Mouse (Mus musculus): ENCODE measurements around the gene Gm5089.

The Gm5089 gene

DNA sequence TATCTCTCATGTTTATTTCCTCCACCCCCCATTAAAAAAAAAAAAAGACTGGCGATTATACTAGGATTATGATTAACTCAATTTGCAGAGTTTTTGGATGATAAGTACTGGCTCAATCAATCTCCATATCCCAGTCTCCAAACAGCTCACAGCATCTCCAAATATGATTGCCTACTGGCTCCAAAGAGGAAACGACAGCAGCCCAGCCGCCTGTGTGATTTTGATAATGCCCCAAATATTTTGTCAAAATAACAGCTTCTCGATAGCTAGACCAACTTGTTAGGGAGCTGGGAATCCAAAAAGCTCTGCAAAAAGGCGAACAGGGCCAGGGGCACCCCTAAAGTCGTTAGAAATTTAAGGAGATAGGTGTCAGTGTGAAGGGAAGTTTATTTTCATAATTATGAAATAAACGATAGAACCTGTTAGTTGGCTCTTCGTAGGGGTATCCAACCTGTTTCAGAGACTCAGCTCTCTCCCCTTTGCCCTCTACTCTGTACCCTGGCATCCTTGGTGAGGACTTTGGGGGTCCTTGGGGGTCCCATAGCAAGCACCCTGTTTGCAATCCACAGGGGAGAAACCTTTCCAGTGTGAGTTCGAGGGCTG, 27.2 kb upstream of the Gm5089 start:
- DNase-seq (ENCODE audit: low spot score in 2 of 2) = no peak

DNA sequence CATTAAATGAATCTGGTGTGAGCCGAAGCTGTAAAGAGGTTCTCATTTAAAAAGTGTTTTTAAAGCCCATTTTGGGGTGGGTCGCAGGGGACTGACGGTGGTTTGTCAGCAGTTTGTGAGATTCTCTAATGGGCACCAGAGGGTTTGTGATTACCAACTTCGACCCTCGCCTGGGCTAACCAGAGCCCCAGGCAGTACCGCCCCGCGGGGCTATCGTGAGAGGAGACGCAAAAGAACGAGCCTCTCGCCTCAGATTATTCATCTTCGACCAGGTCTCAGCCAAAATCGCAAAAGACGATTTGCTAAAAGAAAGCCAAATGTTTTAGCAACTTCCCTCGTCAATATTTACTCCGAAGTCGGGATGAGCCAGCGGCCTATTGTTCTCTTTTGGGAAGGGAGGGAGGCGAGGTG, 26.4 kb upstream of the Gm5089 start:
- DNase-seq (ENCODE audit: low spot score in 2 of 2) = no peak

DNA sequence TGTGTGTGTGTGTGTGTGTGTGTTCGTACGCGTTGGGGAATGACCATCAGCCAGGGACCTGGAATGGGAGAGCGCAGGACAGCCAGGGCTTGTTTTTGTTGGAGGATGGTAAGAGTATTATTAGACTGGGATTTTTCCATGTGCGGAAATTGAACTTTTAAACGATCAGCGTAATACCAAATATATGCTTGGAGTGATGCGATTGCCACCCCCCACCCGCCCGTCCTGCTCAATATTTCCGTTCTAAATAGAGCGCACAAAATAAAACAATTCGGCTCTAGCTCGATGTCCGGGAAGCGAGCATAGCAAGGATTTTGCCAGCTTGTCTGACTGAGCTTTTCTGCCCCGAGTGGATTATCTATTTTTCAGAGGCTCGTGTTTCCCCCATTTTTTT, 25.9 kb upstream of the Gm5089 start:
- DNase-seq (ENCODE audit: low spot score in 2 of 2) = no peak

- no peak for DNase-seq (ENCODE audit: low spot score in 2 of 2)
Observed at GRCm38 (mm10) chr14:122476041-122476821, 25.3 kb upstream of the Gm5089 start.

DNA sequence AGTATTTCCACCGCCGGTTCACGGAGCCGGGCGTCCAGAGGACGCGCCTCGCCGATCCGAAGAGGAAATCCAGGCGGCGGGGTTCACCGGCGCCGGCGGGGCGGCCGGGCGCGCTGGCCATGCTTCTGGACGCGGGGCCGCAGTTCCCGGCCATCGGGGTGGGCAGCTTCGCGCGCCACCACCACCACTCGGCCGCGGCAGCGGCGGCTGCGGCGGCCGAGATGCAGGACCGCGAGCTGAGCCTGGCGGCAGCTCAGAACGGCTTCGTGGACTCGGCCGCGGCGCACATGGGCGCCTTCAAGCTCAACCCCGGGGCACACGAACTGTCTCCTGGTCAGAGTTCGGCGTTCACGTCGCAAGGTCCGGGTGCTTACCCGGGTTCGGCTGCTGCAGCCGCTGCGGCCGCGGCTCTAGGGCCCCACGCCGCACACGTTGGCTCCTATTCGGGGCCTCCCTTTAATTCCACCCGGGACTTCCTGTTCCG, 24.7 kb upstream of the Gm5089 start:
- DNase-seq (ENCODE audit: low spot score in 2 of 2) = no peak

GRCm38 (mm10) chr14:122474891-122475556, 24.1 kb upstream of the Gm5089 start, which contains the start of gene Zic2:
TSS of gene Zic2 (plus strand) at chr14:122475435.
- no peak for DNase-seq (ENCODE audit: low spot score in 2 of 2)

GRCm38 (mm10) chr14:122474041-122474890, 23.4 kb upstream of the Gm5089 start:
- DNase-seq (ENCODE audit: low spot score in 2 of 2) = no peak

GRCm38 (mm10) chr14:122473211-122473751, 22.4 kb upstream of the Gm5089 start:
- no peak for DNase-seq (ENCODE audit: low spot score in 2 of 2)

DNA sequence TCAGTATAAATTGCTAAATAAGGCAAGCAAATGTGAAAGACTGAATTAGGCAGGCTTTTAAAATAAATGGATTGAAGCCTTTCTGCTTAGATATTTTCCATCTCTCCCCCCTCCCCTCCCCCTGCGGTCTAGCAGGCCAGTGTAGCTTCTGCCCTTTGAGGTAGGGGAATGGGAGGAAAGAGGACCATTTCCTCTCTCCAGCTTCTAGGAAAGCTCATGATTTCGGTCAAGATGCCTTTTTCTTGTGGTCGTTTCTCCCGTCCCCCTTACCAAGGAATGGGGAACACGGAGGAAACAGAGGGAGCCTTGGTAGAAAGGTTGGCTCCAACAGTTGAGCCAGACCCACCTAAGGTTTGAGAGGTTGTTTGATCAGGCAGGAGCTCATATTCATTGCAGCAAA, 21.7 kb upstream of the Gm5089 start:
- no peak for DNase-seq (ENCODE audit: low spot score in 2 of 2)

DNA sequence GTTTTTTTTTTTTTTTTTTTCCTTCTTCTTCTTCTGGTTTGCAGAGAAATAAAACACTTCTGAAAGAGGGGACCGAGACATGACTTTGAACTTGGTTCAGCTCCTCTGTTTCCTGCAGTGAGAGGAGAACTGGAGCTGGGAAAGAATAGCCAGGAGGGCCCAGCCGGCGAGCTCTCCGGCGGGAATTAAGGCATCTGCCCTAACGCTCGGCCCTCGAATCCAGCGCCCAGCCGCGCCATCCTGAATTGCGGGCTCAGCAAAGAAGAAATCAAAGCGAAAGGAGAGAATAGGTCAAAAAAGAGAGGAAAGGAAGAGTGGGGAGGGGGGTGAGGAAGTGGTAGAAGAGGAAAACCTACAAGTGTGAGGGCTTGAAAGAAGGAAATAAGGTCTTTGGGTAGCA, 21.2 kb upstream of the Gm5089 start:
- DNase-seq (ENCODE audit: low spot score in 2 of 2) = no peak

- DNase-seq (ENCODE audit: low spot score in 2 of 2) = no peak
Observed at GRCm38 (mm10) chr14:122471449-122472085, 20.7 kb upstream of the Gm5089 start.

- DNase-seq (ENCODE audit: low spot score in 2 of 2) = no peak
Observed at GRCm38 (mm10) chr14:122468971-122469755, 18.2 kb upstream of the Gm5089 start.

DNA sequence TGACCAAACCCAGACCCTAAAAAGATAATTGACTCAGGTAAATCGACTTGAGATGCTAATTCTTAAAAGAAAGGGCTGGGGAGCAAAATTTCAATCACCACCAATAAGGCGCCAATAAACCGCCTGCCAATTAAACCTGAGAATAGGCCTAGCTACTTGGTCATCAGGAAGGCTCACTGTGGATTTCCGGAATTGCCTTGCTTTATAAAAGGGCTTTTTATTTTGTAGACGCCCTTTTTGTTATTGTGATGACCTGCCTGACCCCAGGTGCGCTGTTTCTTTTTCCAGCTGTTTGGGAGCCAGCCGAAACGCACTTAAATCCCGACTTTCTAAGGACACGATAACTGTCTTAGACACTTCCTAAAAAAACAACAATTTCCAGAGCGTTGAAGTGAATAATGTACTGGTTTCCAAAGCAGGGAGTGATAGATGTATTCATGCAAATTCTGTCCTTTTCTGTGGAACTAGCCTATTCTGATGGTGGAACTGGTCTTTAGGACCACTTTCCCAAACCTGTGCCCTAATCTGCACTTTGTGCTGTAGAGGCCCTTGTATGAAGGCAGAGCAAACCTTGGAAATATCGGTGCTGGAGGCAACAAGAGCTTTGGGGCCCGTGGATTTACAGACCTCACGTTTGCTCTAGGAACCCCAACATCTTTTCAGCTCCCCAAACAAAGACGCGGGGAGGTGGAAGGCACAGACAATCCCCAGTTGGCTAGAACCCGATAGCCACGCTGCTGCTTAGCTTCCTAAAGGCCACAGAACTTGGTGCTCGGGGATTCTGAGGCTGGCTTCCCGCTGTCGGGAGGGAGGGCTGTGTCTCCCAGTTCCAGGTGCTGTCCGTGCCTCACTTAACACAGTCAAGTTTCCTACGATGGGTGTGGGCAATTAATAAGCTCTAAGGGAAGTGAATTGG, 17.3 kb upstream of the Gm5089 start:
- no peak for DNase-seq (ENCODE audit: low spot score in 2 of 2)

GRCm38 (mm10) chr14:122466756-122467362, 15.9 kb upstream of the Gm5089 start:
- DNase-seq (ENCODE audit: low spot score in 2 of 2) = no peak

GRCm38 (mm10) chr14:122465931-122466490, 15.1 kb upstream of the Gm5089 start:
- no peak for DNase-seq (ENCODE audit: low spot score in 2 of 2)

- no peak for DNase-seq (ENCODE audit: low spot score in 2 of 2)
Observed at GRCm38 (mm10) chr14:122464763-122465741, 14.1 kb upstream of the Gm5089 start, which contains the start of gene Zic5. TSS of gene Zic5 (minus strand) at chr14:122465677.

DNA sequence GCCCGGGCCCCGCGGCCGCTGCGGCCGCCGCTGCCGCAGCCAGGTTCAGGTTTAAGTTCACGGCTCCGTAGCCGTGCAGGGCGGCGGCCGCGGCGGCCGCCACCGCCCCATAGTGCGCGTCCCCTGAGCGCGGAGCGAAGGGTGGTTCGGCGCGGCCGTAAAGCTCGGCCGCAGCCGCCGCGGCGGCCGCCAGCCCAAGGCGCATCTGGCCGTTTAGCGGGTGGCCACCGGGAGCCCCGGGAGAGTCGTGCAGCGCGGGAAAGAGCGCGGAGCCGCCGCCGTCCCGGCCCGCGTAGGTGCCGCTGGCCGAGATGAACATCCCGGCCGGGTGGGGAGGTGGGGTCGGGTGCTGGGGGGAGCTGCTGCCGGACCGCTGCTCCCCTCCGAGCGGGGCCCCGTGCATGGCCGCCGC, 13.4 kb upstream of the Gm5089 start:
- no peak for DNase-seq (ENCODE audit: low spot score in 2 of 2)
